13 mouse cellular contexts compared by ENCODE assay signal in genomic region chr10:30328334-30329014, GRCm38 (mm10).
DNase-seq lines count a peak whose midpoint lies in the region; ATAC-seq and TF ChIP-seq lines count a peak whose summit lies in the region.
"Had no signal": no experiment of that assay in that cellular context is flagged by ENCODE, and none has a peak within 500 bp of the region (broad histone marks: within the 10 kb centered on the region; RNA-seq: fewer than 3 reads in every experiment).

No protein-coding gene starts in this region.

- peak; percentile 3 for DNase-seq in hindbrain, embryonic 11.5 days (ENCODE audit: low spot score)
- DNase-seq in hindbrain, embryonic 10.5 days (ENCODE audit: low spot score): no peak
- no peak for DNase-seq in left cerebral cortex, adult 2 months (ENCODE audit: extremely low spot score in 1 of 2, low spot score in 2 of 2)
- DNase-seq in right cerebral cortex, postnatal 4 days: no peak
- DNase-seq: gastrocnemius, postnatal 14 days; lung, postnatal 36 days had no signal

- ATAC-seq in hindbrain, embryonic 11.5 days (ENCODE audit: low FRiP score): peak; percentile 41
- no peak for ATAC-seq in embryonic facial prominence, embryonic 12.5 days (ENCODE audit: insufficient number of reproducible peaks, insufficient read depth, low FRiP score, low TSS enrichment)
- peak; percentile 49; the same call in 1 of the 2 replicates for ATAC-seq in hindbrain, embryonic 15.5 days (ENCODE audit: low FRiP score, low read depth)
- ATAC-seq in midbrain, embryonic 16.5 days: peak; percentile 79
- ATAC-seq in megakaryocyte, adult 5-6 weeks (ENCODE audit: poor library complexity, severe bottlenecking): no peak
- ATAC-seq: intestine, embryonic 15.5 days had no signal

- 57% methylated on average over 10 of the region's 10 CpGs for WGBS in hindbrain, embryonic 11.5 days
- 58% methylated on average over 10 of the region's 10 CpGs for WGBS in hindbrain, embryonic 10.5 days
- WGBS in embryonic facial prominence, embryonic 12.5 days: 20% methylated on average over 10 of the region's 10 CpGs
- WGBS in hindbrain, embryonic 15.5 days: 52% methylated on average over 10 of the region's 10 CpGs
- 29% methylated on average over 10 of the region's 10 CpGs for WGBS in midbrain, embryonic 16.5 days

- no peak overlapping the region for H3K4me3 ChIP-seq in hindbrain, embryonic 11.5 days (ENCODE audit: low read depth, low read length)
- no peak overlapping the region for H3K4me3 ChIP-seq in hindbrain, embryonic 10.5 days
- H3K4me3 ChIP-seq in embryonic facial prominence, embryonic 12.5 days: no peak overlapping the region
- H3K4me3 ChIP-seq in hindbrain, embryonic 15.5 days: no peak overlapping the region
- no peak overlapping the region for H3K4me3 ChIP-seq in midbrain, embryonic 16.5 days (ENCODE audit: low read depth, low read length)
- no peak overlapping the region for H3K4me3 ChIP-seq in left cerebral cortex, adult 2 months
- H3K4me3 ChIP-seq: heart, embryonic 15.5 days; intestine, embryonic 15.5 days had no signal

- H3K4me2 ChIP-seq in hindbrain, embryonic 11.5 days (replicated peaks; ENCODE audit: low read depth, low read length): no peak overlapping the region
- 0 out of 2 replicates have a peak overlapping the region, but pooled peaks have one; percentile 15 for H3K4me2 ChIP-seq in embryonic facial prominence, embryonic 12.5 days (replicated peaks)
- no peak overlapping the region for H3K4me2 ChIP-seq in hindbrain, embryonic 15.5 days
- H3K4me2 ChIP-seq in midbrain, embryonic 16.5 days (ENCODE audit: low read length): 0 out of 2 replicates have a peak overlapping the region, but pooled peaks have one; percentile 10
- H3K4me2 ChIP-seq: heart, embryonic 15.5 days; intestine, embryonic 15.5 days; liver, embryonic 11.5 days had no signal

- H3K4me1 ChIP-seq in hindbrain, embryonic 11.5 days (replicated peaks; ENCODE audit: control insufficient read depth, insufficient read depth, low read length): no peaks in the 10 kb centered on the region
- H3K4me1 ChIP-seq in hindbrain, embryonic 10.5 days (replicated peaks): peaks cover 7% of the 10 kb centered on the region; the same call in 1 of the 2 replicates
- peaks cover 17% of the 10 kb centered on the region; the same call in 1 of the 2 replicates for H3K4me1 ChIP-seq in embryonic facial prominence, embryonic 12.5 days
- H3K4me1 ChIP-seq in hindbrain, embryonic 15.5 days (replicated peaks): peaks cover 9% of the 10 kb centered on the region
- no peaks in the 10 kb centered on the region; the same call in 1 of the 2 replicates for H3K4me1 ChIP-seq in midbrain, embryonic 16.5 days (ENCODE audit: control insufficient read depth, insufficient read depth, low read length)
- H3K4me1 ChIP-seq: heart, embryonic 15.5 days had no signal

- H3K9me3 ChIP-seq in hindbrain, embryonic 11.5 days (ENCODE audit: control insufficient read depth, low read length): no peaks in the 10 kb centered on the region
- no peaks in the 10 kb centered on the region for H3K9me3 ChIP-seq in hindbrain, embryonic 10.5 days
- H3K9me3 ChIP-seq in embryonic facial prominence, embryonic 12.5 days: no peaks in the 10 kb centered on the region
- H3K9me3 ChIP-seq in hindbrain, embryonic 15.5 days: no peaks in the 10 kb centered on the region
- no peaks in the 10 kb centered on the region for H3K9me3 ChIP-seq in midbrain, embryonic 16.5 days (replicated peaks; ENCODE audit: control insufficient read depth, low read length, poor library complexity, severe bottlenecking)
- H3K9me3 ChIP-seq: heart, embryonic 15.5 days; intestine, embryonic 15.5 days had no signal

- no peak overlapping the region for H3K27ac ChIP-seq in hindbrain, embryonic 11.5 days (ENCODE audit: low read depth, low read length)
- H3K27ac ChIP-seq in hindbrain, embryonic 10.5 days: no peak overlapping the region
- no peak overlapping the region for H3K27ac ChIP-seq in embryonic facial prominence, embryonic 12.5 days
- no peak overlapping the region for H3K27ac ChIP-seq in hindbrain, embryonic 15.5 days (replicated peaks)
- H3K27ac ChIP-seq in midbrain, embryonic 16.5 days (ENCODE audit: low read length): no peak overlapping the region
- no peak overlapping the region for H3K27ac ChIP-seq in left cerebral cortex, adult 2 months
- H3K27ac ChIP-seq: heart, embryonic 15.5 days; intestine, embryonic 15.5 days had no signal

- no peaks in the 10 kb centered on the region for H3K27me3 ChIP-seq in hindbrain, embryonic 11.5 days (ENCODE audit: control insufficient read depth, insufficient read depth, low read length)
- no peaks in the 10 kb centered on the region for H3K27me3 ChIP-seq in hindbrain, embryonic 10.5 days (ENCODE audit: insufficient read depth, poor library complexity, severe bottlenecking)
- no peaks in the 10 kb centered on the region for H3K27me3 ChIP-seq in embryonic facial prominence, embryonic 12.5 days
- no peaks in the 10 kb centered on the region for H3K27me3 ChIP-seq in hindbrain, embryonic 15.5 days
- no peaks in the 10 kb centered on the region for H3K27me3 ChIP-seq in midbrain, embryonic 16.5 days (ENCODE audit: control insufficient read depth, insufficient read depth, low read depth, low read length)
- H3K27me3 ChIP-seq: heart, embryonic 15.5 days; intestine, embryonic 15.5 days had no signal

- no peak overlapping the region for H3K9ac ChIP-seq in hindbrain, embryonic 11.5 days (ENCODE audit: low read depth, low read length)
- no peak overlapping the region for H3K9ac ChIP-seq in embryonic facial prominence, embryonic 12.5 days
- H3K9ac ChIP-seq in hindbrain, embryonic 15.5 days: no peak overlapping the region
- H3K9ac ChIP-seq in midbrain, embryonic 16.5 days (ENCODE audit: low read depth, low read length): no peak overlapping the region
- H3K9ac ChIP-seq: heart, embryonic 15.5 days; intestine, embryonic 15.5 days had no signal

- no peak for TF ChIP-seq CTCF in left cerebral cortex, adult 2 months (IDR thresholded peaks at IDR 0.05)

- intact Hi-C loops in left cerebral cortex, adult 2 months (cut with DNase I): no loop called here

- H3K36me3 ChIP-seq in hindbrain, embryonic 11.5 days (ENCODE audit: control insufficient read depth, insufficient read depth, low read length): no peaks in the 10 kb centered on the region
- H3K36me3 ChIP-seq in hindbrain, embryonic 10.5 days: no peaks in the 10 kb centered on the region
- H3K36me3 ChIP-seq in embryonic facial prominence, embryonic 12.5 days: no peaks in the 10 kb centered on the region
- H3K36me3 ChIP-seq in hindbrain, embryonic 15.5 days: no peaks in the 10 kb centered on the region
- no peaks in the 10 kb centered on the region for H3K36me3 ChIP-seq in midbrain, embryonic 16.5 days (ENCODE audit: control insufficient read depth, insufficient read depth, low read length)
- H3K36me3 ChIP-seq: heart, embryonic 15.5 days; intestine, embryonic 15.5 days had no signal

Comparison
In these comparisons a context has a peak if more than half of its experiments do, and no peak if none do; other contexts are left out.
1. ATAC-seq: peak in hindbrain, embryonic 11.5 days (single experiment), hindbrain, embryonic 15.5 days (single experiment) and midbrain, embryonic 16.5 days (single experiment); none in embryonic facial prominence, embryonic 12.5 days (single experiment) and megakaryocyte, adult 5-6 weeks (single experiment).
2. H3K4me2 ChIP-seq: peak in embryonic facial prominence, embryonic 12.5 days (single experiment) and midbrain, embryonic 16.5 days (single experiment); none in hindbrain, embryonic 11.5 days (single experiment) and hindbrain, embryonic 15.5 days (single experiment).